Mouse (Mus musculus) embryonic facial prominence, embryonic 13.5 days (tissue): Measurements from ENCODE around the gene Nrn1. TPM values are rescaled to one million over a fixed set of nuclear protein-coding genes. Genes with fewer than 3 reads are reported as not detected.

Experiments
- ATAC-seq: fragments of 200-750 bp; cut with Nextera tagmentation; 2 replicates; pipeline ENCODE4 v1.8.0; 2017; ENCODE audit warnings: low read depth; ENCODE audit not compliant: insufficient number of reproducible peaks, insufficient read depth, low FRiP score, low TSS enrichment
- H3K27ac ChIP-seq: fragments of 300-500 bp; sonication (generic); 2 replicates; pipeline ENCODE4 v1.5.1; 2015; ENCODE audit warnings: moderate library complexity, mild to moderate bottlenecking, inconsistent platforms
- H3K27me3 ChIP-seq: fragments of 300-500 bp; sonication (generic); 2 replicates; pipeline ENCODE4 v1.6.1; 2015; ENCODE audit warnings: mild to moderate bottlenecking, inconsistent platforms
- H3K36me3 ChIP-seq: fragments of 300-500 bp; sonication (generic); 2 replicates; pipeline ENCODE4 v1.6.1; 2015; ENCODE audit warnings: mild to moderate bottlenecking, inconsistent platforms
- H3K4me1 ChIP-seq: fragments of 300-500 bp; sonication (generic); 2 replicates; pipeline ENCODE4 v1.6.1; 2015; ENCODE audit warnings: inconsistent platforms
- H3K4me2 ChIP-seq: fragments of 300-500 bp; sonication (generic); 2 replicates; pipeline ENCODE4 v1.6.1; 2015; ENCODE audit warnings: moderate library complexity, mild to moderate bottlenecking, inconsistent platforms
- H3K4me3 ChIP-seq: fragments of 300-500 bp; sonication (generic); 2 replicates; pipeline ENCODE4 v1.5.1; 2015; ENCODE audit warnings: mild to moderate bottlenecking, inconsistent platforms
- H3K9ac ChIP-seq: fragments of 300-500 bp; sonication (generic); 2 replicates; pipeline ENCODE4 v1.6.1; 2015; ENCODE audit warnings: mild to moderate bottlenecking, inconsistent platforms
- H3K9me3 ChIP-seq: fragments of 300-500 bp; sonication (generic); 2 replicates; pipeline ENCODE4 v1.6.1; 2016; ENCODE audit warnings: inconsistent platforms
- WGBS: fragments of 180-500 bp; shearing (Covaris S2); methylation state at CpG from one replicate; pipeline ENCODE4 v1.1.7; 2015; ENCODE audit warnings: mixed read lengths; 5-methylcytosine and 5-hydroxymethylcytosine counted together
- polyA plus RNA-seq: library from polyadenylated mRNA; unstranded; fragments of >200 nt; fragmentation: Nextera tagmentation; extraction: Ambion mirVana; gene quantifications from 2 replicates; pipeline ENCODE4 v1.2.1, GENCODE M21; 2015

Nrn1 gene
- polyA plus RNA-seq, 1 experiment from 2014 or later = 1.7 TPM

DNA sequence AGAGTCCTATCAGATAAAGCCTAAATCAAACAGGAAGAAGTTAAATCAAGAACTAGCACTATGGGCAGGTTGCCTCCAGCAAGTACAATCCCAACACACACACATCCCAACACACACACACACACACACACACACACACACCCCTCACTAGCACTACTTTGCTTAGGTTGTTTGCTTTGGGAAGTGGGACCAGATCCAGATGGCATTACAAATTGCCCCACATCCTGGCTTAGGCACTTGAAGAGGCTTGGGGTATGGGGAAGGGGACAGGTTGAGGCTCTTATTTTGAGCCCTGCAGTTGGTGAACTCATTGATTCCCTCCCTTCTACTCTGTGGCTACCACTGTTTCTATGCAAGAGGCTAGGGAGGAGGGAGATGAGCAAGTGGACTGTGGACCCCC, 12.6 kb downstream of the Nrn1 start:
- H3K9me3 ChIP-seq = no peaks in the 10 kb centered on the region

GRCm38 (mm10) chr13:36720297-36721017, 14.5 kb downstream of the Nrn1 start:
- WGBS = 95% methylated on average over 5 of the region's 5 CpGs
- H3K36me3 ChIP-seq = no peaks in the 10 kb centered on the region
- no peak for ATAC-seq

More for the DNA sequence above, 12.6 kb downstream of the Nrn1 start:
- Histone ChIP-seq H3K4me3 (no peak overlapping the region), H3K36me3 (no peaks in the 10 kb centered on the region), H3K4me2 (no peak overlapping the region), H3K4me1 (peaks cover 24% of the 10 kb centered on the region), H3K9ac (no peak overlapping the region), H3K27ac (no peak overlapping the region), H3K27me3 (peaks cover 88% of the 10 kb centered on the region)
- no peak for ATAC-seq

DNA sequence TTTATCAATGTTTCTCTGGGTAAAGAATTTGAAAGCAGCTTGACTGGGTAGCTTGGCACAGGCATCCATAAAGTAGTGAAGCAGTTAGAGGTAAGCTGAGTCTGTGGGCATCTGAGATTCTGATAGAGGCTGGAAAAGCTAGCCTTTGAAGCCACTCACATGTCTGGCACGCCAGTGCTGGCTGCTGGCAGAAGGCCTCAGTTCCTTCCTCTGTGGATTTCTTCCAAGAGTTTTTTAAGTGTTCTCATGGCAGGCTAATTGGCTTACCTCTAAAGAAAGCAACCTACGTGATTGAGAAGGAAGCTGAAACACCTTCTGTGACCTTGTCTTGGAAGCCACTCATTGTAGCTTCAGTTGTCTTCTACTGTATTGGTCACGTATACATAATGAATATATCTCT, 17.6 kb downstream of the Nrn1 start:
- Histone ChIP-seq H3K4me1 (no peaks in the 10 kb centered on the region), H3K9me3 (no peaks in the 10 kb centered on the region), H3K36me3 (no peaks in the 10 kb centered on the region), H3K9ac (no peak overlapping the region), H3K4me3 (no peak overlapping the region), H3K4me2 (no peak overlapping the region), H3K27ac (no peak overlapping the region), H3K27me3 (peaks cover 39% of the 10 kb centered on the region)
- no peak for ATAC-seq
- WGBS = 67% methylated on average over 3 of the region's 3 CpGs

More at GRCm38 (mm10) chr13:36720297-36721017, 14.5 kb downstream of the Nrn1 start:
- H3K27ac ChIP-seq = no peak overlapping the region
- H3K4me2 ChIP-seq = no peak overlapping the region
- H3K4me1 ChIP-seq = peaks cover 14% of the 10 kb centered on the region
- no peak overlapping the region for H3K4me3 ChIP-seq
- peaks cover 69% of the 10 kb centered on the region for H3K27me3 ChIP-seq
- no peaks in the 10 kb centered on the region for H3K9me3 ChIP-seq
- H3K9ac ChIP-seq = no peak overlapping the region

DNA sequence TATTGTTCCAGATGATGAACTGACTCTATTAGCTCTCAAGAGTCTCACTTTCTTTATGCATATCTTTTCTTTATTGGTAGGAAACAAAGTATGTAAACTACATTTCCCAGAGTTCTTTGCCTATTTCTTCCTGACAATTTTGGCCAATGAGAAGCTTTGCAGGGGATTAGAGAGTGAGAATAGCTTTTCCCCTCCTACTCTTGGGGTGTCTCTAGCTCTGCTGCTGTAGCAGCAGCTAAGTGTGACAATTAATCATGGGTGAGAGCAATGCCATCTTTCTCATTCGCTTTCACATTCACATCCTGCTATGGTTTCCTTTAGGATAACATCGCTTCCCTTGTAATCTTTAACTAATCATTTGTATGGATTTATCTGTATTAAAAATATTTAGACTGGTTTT, 18.2 kb downstream of the Nrn1 start:
- no peak overlapping the region for H3K4me3 ChIP-seq
- no peaks in the 10 kb centered on the region for H3K36me3 ChIP-seq
- no peak for ATAC-seq
- no peaks in the 10 kb centered on the region for H3K9me3 ChIP-seq
- H3K4me2 ChIP-seq = no peak overlapping the region
- peaks cover 32% of the 10 kb centered on the region for H3K27me3 ChIP-seq
- WGBS = 63% methylated on average over 2 of the region's 2 CpGs
- H3K9ac ChIP-seq = no peak overlapping the region
- no peaks in the 10 kb centered on the region for H3K4me1 ChIP-seq
- H3K27ac ChIP-seq = no peak overlapping the region

DNA sequence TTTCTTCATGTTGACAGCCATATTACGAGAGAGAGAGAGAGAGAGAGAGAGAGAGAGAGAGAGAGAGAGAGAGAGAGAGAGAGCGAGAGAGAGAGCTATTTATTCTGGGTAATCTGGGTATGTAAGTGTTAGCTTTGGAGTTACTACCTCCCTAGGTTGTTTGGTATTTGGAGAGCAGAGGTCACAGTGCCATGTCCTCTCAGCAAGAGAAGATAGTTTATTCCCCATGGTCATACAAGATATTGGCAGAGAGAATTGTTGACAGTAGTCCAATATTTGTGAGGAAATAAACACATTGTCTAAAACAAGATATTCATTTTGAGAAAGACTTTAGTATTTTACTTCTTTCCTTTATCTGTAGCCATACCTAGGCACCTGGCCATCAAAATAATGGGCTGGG, 20.8 kb downstream of the Nrn1 start:
- Histone ChIP-seq H3K9me3 (no peaks in the 10 kb centered on the region), H3K9ac (no peak overlapping the region), H3K27me3 (0 out of 2 replicates have a peak, but pooled peaks cover 8% of the 10 kb centered on the region), H3K4me2 (no peak overlapping the region), H3K4me1 (no peaks in the 10 kb centered on the region), H3K36me3 (no peaks in the 10 kb centered on the region), H3K4me3 (no peak overlapping the region), H3K27ac (no peak overlapping the region)
- WGBS = 68% methylated on average over 2 of the region's 2 CpGs
- no peak for ATAC-seq

DNA sequence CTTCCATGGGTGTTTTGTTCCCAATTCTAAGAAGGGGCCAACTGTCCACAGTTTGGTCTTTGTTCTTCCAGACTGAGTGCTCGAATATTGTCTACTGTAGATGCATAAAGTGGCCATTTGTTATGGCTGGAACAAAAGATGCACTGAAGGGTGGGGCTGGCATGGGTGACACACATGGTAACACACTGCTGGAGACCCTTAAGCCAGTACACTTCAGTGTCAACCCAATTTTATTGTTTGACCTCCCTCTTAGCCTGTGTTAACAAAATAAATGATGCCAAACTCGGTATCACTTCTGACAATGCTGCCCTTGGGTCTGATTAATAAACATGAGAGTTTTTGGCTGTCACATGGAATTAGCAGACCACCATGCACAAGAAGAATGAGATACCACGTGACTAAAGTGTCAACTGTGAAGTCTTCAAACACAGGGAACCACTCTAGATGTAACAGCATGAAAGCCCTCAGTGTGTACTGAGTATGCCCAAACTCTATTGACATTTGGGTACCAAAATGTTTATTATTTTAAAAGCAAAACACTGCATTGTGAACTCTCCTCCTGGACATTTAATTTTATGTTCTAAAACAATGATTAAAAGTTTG, 27.7 kb downstream of the Nrn1 start:
- H3K4me2 ChIP-seq = no peak overlapping the region
- no peak for ATAC-seq
- no peak overlapping the region for H3K27ac ChIP-seq
- 61% methylated on average over 3 of the region's 3 CpGs for WGBS
- no peak overlapping the region for H3K9ac ChIP-seq
- H3K9me3 ChIP-seq = no peaks in the 10 kb centered on the region
- no peaks in the 10 kb centered on the region for H3K27me3 ChIP-seq
- H3K4me3 ChIP-seq = no peak overlapping the region
- no peaks in the 10 kb centered on the region for H3K36me3 ChIP-seq
- no peaks in the 10 kb centered on the region for H3K4me1 ChIP-seq

GRCm38 (mm10) chr13:36696351-36696771, 38.6 kb downstream of the Nrn1 start:
- no peak overlapping the region for H3K27ac ChIP-seq
- H3K4me1 ChIP-seq = no peaks in the 10 kb centered on the region
- ATAC-seq = no peak
- H3K9ac ChIP-seq = no peak overlapping the region
- H3K36me3 ChIP-seq = no peaks in the 10 kb centered on the region
- no peak overlapping the region for H3K4me3 ChIP-seq
- no peak overlapping the region for H3K4me2 ChIP-seq
- H3K9me3 ChIP-seq = no peaks in the 10 kb centered on the region
- no peaks in the 10 kb centered on the region for H3K27me3 ChIP-seq
- WGBS = 92% methylated on average over 8 of the region's 8 CpGs

DNA sequence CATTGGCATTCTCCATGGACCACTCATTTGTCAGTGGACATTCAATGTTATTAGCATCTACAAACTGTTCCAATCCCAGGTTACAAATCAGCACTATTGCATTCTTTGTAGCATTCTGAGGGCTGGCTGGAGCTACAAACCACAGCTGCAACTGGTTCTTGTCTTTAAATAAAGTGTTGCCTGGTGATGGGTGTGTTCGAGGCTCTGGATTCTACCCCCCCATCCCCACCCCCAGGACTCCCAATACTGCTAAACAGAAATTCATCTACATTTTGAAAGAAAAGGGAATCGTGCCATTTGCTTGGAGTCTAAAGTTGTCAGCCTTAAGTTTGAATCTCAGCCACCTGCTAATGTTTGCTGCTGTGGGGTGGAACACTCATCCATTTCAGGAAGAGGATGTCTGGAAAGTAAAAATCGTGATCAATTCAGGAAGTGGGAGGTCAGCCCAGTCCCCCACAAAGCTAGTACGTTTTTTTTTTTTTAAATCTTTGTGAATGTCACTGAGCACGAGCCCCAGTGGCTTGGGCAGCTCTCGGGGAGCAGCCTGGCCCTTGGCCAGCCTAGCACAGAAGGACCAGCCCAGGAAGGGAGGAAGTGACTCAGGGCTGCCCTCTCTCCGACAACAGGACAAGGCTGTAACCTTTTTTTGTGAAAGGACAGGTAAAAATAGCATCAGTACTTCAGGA, 39.3 kb downstream of the Nrn1 start:
- no peak overlapping the region for H3K4me3 ChIP-seq
- H3K36me3 ChIP-seq = no peaks in the 10 kb centered on the region
- 63% methylated on average over 7 of the region's 7 CpGs for WGBS
- no peak overlapping the region for H3K4me2 ChIP-seq
- no peaks in the 10 kb centered on the region for H3K9me3 ChIP-seq
- no peak overlapping the region for H3K27ac ChIP-seq
- no peaks in the 10 kb centered on the region for H3K4me1 ChIP-seq
- no peak overlapping the region for H3K9ac ChIP-seq
- no peaks in the 10 kb centered on the region for H3K27me3 ChIP-seq
- ATAC-seq = no peak

DNA sequence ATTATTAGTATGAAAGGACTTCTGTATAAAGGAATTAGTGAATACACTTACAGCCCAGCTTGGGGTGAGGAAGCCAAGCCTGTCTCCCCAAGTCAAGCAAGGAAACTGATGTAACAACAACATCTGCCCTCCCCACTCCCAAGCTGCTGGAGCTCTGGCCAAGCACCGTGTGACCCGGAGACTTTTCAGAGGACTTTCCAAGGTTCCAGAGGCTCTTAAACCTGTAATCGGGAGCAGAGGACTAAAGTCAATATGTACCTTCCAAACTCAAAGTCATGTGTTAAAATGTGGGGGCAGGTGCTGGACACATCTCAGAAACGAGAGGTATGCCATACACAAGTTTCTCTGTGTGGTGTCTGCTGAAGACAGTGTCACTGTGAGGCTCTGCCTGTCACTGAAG, 51.4 kb downstream of the Nrn1 start:
- 78% methylated on average over 4 of the region's 4 CpGs for WGBS
- Histone ChIP-seq H3K27ac (no peak overlapping the region), H3K4me3 (no peak overlapping the region), H3K4me2 (no peak overlapping the region), H3K4me1 (no peaks in the 10 kb centered on the region), H3K27me3 (no peaks in the 10 kb centered on the region), H3K36me3 (no peaks in the 10 kb centered on the region), H3K9ac (no peak overlapping the region), H3K9me3 (no peaks in the 10 kb centered on the region)
- ATAC-seq = no peak

- WGBS = 89% methylated on average over 8 of the region's 8 CpGs
- H3K4me3 ChIP-seq = no peak overlapping the region
- H3K27me3 ChIP-seq = no peaks in the 10 kb centered on the region
- H3K36me3 ChIP-seq = no peaks in the 10 kb centered on the region
- H3K4me2 ChIP-seq = no peak overlapping the region
- no peaks in the 10 kb centered on the region for H3K9me3 ChIP-seq
- no peaks in the 10 kb centered on the region for H3K4me1 ChIP-seq
- ATAC-seq = no peak
- H3K27ac ChIP-seq = no peak overlapping the region
- H3K9ac ChIP-seq = no peak overlapping the region
These were observed 54.1 kb downstream of the Nrn1 start for GRCm38 (mm10) chr13:36680690-36681355.

- 70% methylated on average over 1 of the region's 1 CpGs for WGBS
- Histone ChIP-seq H3K27me3 (no peaks in the 10 kb centered on the region), H3K4me2 (no peak overlapping the region), H3K27ac (no peak overlapping the region), H3K4me1 (no peaks in the 10 kb centered on the region), H3K4me3 (no peak overlapping the region), H3K9me3 (no peaks in the 10 kb centered on the region), H3K36me3 (no peaks in the 10 kb centered on the region), H3K9ac (no peak overlapping the region)
- no peak for ATAC-seq
These were observed 55.6 kb downstream of the Nrn1 start for GRCm38 (mm10) chr13:36679345-36679744.
